Comparison of ENCODE assay signal across 26 mouse cellular contexts in the genomic region with DNA sequence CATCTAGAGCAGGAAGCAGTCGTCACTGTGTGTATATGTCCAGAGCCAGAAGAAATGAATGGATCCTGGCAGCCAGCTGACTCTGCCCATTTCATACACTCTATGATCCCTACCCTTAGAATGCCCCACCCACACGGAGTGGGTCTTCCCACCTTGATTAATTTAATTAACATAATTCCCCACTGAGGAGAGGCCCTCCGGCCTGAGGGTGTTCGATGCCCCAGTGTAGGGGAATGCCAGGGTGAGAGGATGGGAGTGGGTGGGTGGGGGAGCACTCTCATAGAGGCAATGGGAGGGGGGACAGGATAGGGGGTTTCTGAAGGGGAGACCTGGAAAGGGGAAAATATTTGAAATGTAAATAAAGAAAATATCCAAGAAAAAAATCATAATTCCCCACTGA.
DNase-seq lines count a peak whose midpoint lies in the region; ATAC-seq and TF ChIP-seq lines count a peak whose summit lies in the region.
"Had no signal": no experiment of that assay in that cellular context is flagged by ENCODE, and none has a peak within 500 bp of the region (broad histone marks: within the 10 kb centered on the region; RNA-seq: fewer than 3 reads in every experiment).

No protein-coding gene starts in this region.

- H3K27ac ChIP-seq in forebrain, embryonic 11.5 days (ENCODE audit: low read depth, low read length): no peak overlapping the region
- no peak overlapping the region for H3K27ac ChIP-seq in forebrain, postnatal 0 days (ENCODE audit: low read depth, low read length)
- no peak overlapping the region for H3K27ac ChIP-seq in hindbrain, embryonic 11.5 days (ENCODE audit: low read depth, low read length)
- no peak overlapping the region for H3K27ac ChIP-seq in hindbrain, embryonic 14.5 days
- H3K27ac ChIP-seq in intestine, embryonic 14.5 days (ENCODE audit: low read depth): no peak overlapping the region
- no peak overlapping the region for H3K27ac ChIP-seq in intestine, embryonic 16.5 days (ENCODE audit: low read length)
- H3K27ac ChIP-seq in midbrain, postnatal 0 days (ENCODE audit: low read depth, low read length): no peak overlapping the region
- H3K27ac ChIP-seq in midbrain, embryonic 15.5 days: no peak overlapping the region
- H3K27ac ChIP-seq: embryonic facial prominence, embryonic 10.5 days; embryonic facial prominence, embryonic 13.5 days; forebrain, embryonic 15.5 days; heart, adult 2 months; heart, embryonic 10.5 days; hindbrain, embryonic 10.5 days had no signal

- H3K4me3 ChIP-seq in forebrain, embryonic 11.5 days (ENCODE audit: low read depth, low read length): no peak overlapping the region
- no peak overlapping the region for H3K4me3 ChIP-seq in forebrain, postnatal 0 days (ENCODE audit: low read depth, low read length)
- H3K4me3 ChIP-seq in hindbrain, embryonic 11.5 days (ENCODE audit: low read depth, low read length): no peak overlapping the region
- no peak overlapping the region for H3K4me3 ChIP-seq in hindbrain, embryonic 14.5 days (replicated peaks; ENCODE audit: low read length)
- H3K4me3 ChIP-seq in intestine, embryonic 14.5 days (ENCODE audit: low read depth, low read length): no peak overlapping the region
- H3K4me3 ChIP-seq in intestine, embryonic 16.5 days (ENCODE audit: low read length): no peak overlapping the region
- H3K4me3 ChIP-seq in midbrain, postnatal 0 days (ENCODE audit: low read depth, low read length): no peak overlapping the region
- H3K4me3 ChIP-seq in midbrain, embryonic 15.5 days: no peak overlapping the region
- H3K4me3 ChIP-seq: embryonic facial prominence, embryonic 10.5 days; embryonic facial prominence, embryonic 13.5 days; erythroblast, embryonic 14.5 days; forebrain, embryonic 15.5 days; heart, adult 2 months; heart, embryonic 10.5 days; hindbrain, embryonic 10.5 days had no signal

- H3K36me3 ChIP-seq in forebrain, embryonic 11.5 days (ENCODE audit: control insufficient read depth, insufficient read depth, low read length): no peaks in the 10 kb centered on the region
- no peaks in the 10 kb centered on the region for H3K36me3 ChIP-seq in forebrain, postnatal 0 days (ENCODE audit: insufficient read depth)
- no peaks in the 10 kb centered on the region for H3K36me3 ChIP-seq in hindbrain, embryonic 11.5 days (ENCODE audit: control insufficient read depth, insufficient read depth, low read length)
- no peaks in the 10 kb centered on the region for H3K36me3 ChIP-seq in hindbrain, embryonic 14.5 days (replicated peaks; ENCODE audit: control insufficient read depth, insufficient read depth)
- no peaks in the 10 kb centered on the region for H3K36me3 ChIP-seq in intestine, embryonic 14.5 days (ENCODE audit: control insufficient read depth, insufficient read depth, low read length)
- no peaks in the 10 kb centered on the region for H3K36me3 ChIP-seq in intestine, embryonic 16.5 days (ENCODE audit: control insufficient read depth, insufficient read depth, low read length)
- no peaks in the 10 kb centered on the region for H3K36me3 ChIP-seq in midbrain, postnatal 0 days (ENCODE audit: insufficient read depth, low read length)
- H3K36me3 ChIP-seq in midbrain, embryonic 15.5 days (replicated peaks): no peaks in the 10 kb centered on the region
- H3K36me3 ChIP-seq: embryonic facial prominence, embryonic 10.5 days; embryonic facial prominence, embryonic 13.5 days; forebrain, embryonic 15.5 days; heart, embryonic 10.5 days; hindbrain, embryonic 10.5 days had no signal

- no peak for DNase-seq in forebrain, embryonic 11.5 days (ENCODE audit: low spot score)
- no peak for DNase-seq in forebrain, postnatal 0 days
- DNase-seq in hindbrain, embryonic 11.5 days (ENCODE audit: low spot score): no peak
- DNase-seq in hindbrain, embryonic 14.5 days (ENCODE audit: low spot score): no peak
- no peak for DNase-seq in intestine, embryonic 14.5 days (ENCODE audit: low spot score)
- DNase-seq in midbrain, postnatal 0 days (ENCODE audit: low spot score): no peak
- DNase-seq: adrenal gland, adult 8-10 months; adrenal gland, postnatal 25 days; cerebellum, adult 11-12 months; cerebellum, adult 8-10 months; cerebellum, postnatal 10 days; cerebellum, postnatal 36 days; embryo, embryonic 11 days; gastrocnemius, postnatal 10 days; gastrocnemius, postnatal 36 days; heart, adult 2 months had no signal

- ATAC-seq in forebrain, embryonic 11.5 days (replicated peaks; ENCODE audit: low FRiP score): peak; percentile 71; the same call in 1 of the 2 replicates
- ATAC-seq in forebrain, postnatal 0 days: no peak
- ATAC-seq in hindbrain, embryonic 11.5 days (ENCODE audit: low FRiP score): peak; percentile 38
- no peak for ATAC-seq in hindbrain, embryonic 14.5 days (ENCODE audit: low FRiP score)
- ATAC-seq in intestine, embryonic 14.5 days (replicated peaks; ENCODE audit: low FRiP score, low TSS enrichment, low read depth): 0 out of 2 replicates have a peak, but pooled peaks have one; percentile 19
- no peak for ATAC-seq in intestine, embryonic 16.5 days
- 0 out of 2 replicates have a peak, but pooled peaks have one; percentile 13 for ATAC-seq in midbrain, postnatal 0 days (ENCODE audit: low FRiP score)
- ATAC-seq in midbrain, embryonic 15.5 days (replicated peaks): no peak
- ATAC-seq: activated CD4-positive, CD25-positive, alpha-beta regulatory T cell, adult 4 months; forebrain, embryonic 15.5 days; intestine, postnatal 0 days had no signal

- H3K4me2 ChIP-seq in forebrain, embryonic 11.5 days (ENCODE audit: low read depth, low read length, severe bottlenecking): no peak overlapping the region
- no peak overlapping the region for H3K4me2 ChIP-seq in forebrain, postnatal 0 days (ENCODE audit: low read depth)
- no peak overlapping the region for H3K4me2 ChIP-seq in hindbrain, embryonic 11.5 days (replicated peaks; ENCODE audit: low read depth, low read length)
- H3K4me2 ChIP-seq in hindbrain, embryonic 14.5 days (replicated peaks): no peak overlapping the region
- no peak overlapping the region for H3K4me2 ChIP-seq in intestine, embryonic 14.5 days (ENCODE audit: low read length)
- no peak overlapping the region for H3K4me2 ChIP-seq in intestine, embryonic 16.5 days (ENCODE audit: low read depth, low read length)
- H3K4me2 ChIP-seq in midbrain, postnatal 0 days (ENCODE audit: low read depth, low read length, poor library complexity, severe bottlenecking): no peak overlapping the region
- H3K4me2 ChIP-seq in midbrain, embryonic 15.5 days: no peak overlapping the region
- H3K4me2 ChIP-seq: embryonic facial prominence, embryonic 13.5 days; forebrain, embryonic 15.5 days had no signal

- no peaks in the 10 kb centered on the region for H3K9me3 ChIP-seq in forebrain, embryonic 11.5 days (ENCODE audit: control insufficient read depth, low read length)
- H3K9me3 ChIP-seq in forebrain, postnatal 0 days (ENCODE audit: low read length): no peaks in the 10 kb centered on the region
- H3K9me3 ChIP-seq in hindbrain, embryonic 11.5 days (ENCODE audit: control insufficient read depth, low read length): no peaks in the 10 kb centered on the region
- no peaks in the 10 kb centered on the region for H3K9me3 ChIP-seq in hindbrain, embryonic 14.5 days (ENCODE audit: control insufficient read depth, low read length)
- H3K9me3 ChIP-seq in intestine, embryonic 14.5 days (ENCODE audit: control insufficient read depth, low read length): no peaks in the 10 kb centered on the region
- no peaks in the 10 kb centered on the region for H3K9me3 ChIP-seq in intestine, embryonic 16.5 days (ENCODE audit: control insufficient read depth, low read length)
- no peaks in the 10 kb centered on the region for H3K9me3 ChIP-seq in midbrain, postnatal 0 days (ENCODE audit: low read length)
- no peaks in the 10 kb centered on the region for H3K9me3 ChIP-seq in midbrain, embryonic 15.5 days
- H3K9me3 ChIP-seq: embryonic facial prominence, embryonic 10.5 days; embryonic facial prominence, embryonic 13.5 days; forebrain, embryonic 15.5 days; heart, embryonic 10.5 days; hindbrain, embryonic 10.5 days had no signal

- H3K27me3 ChIP-seq in forebrain, embryonic 11.5 days (ENCODE audit: control insufficient read depth, insufficient read depth, low read length): no peaks in the 10 kb centered on the region
- H3K27me3 ChIP-seq in forebrain, postnatal 0 days (ENCODE audit: insufficient read depth, low read length): no peaks in the 10 kb centered on the region
- H3K27me3 ChIP-seq in hindbrain, embryonic 11.5 days (ENCODE audit: control insufficient read depth, insufficient read depth, low read length): no peaks in the 10 kb centered on the region
- H3K27me3 ChIP-seq in hindbrain, embryonic 14.5 days (ENCODE audit: control insufficient read depth, insufficient read depth, low read length): no peaks in the 10 kb centered on the region
- H3K27me3 ChIP-seq in intestine, embryonic 14.5 days (replicated peaks; ENCODE audit: control insufficient read depth, insufficient read depth, low read length): no peaks in the 10 kb centered on the region
- no peaks in the 10 kb centered on the region for H3K27me3 ChIP-seq in intestine, embryonic 16.5 days (replicated peaks; ENCODE audit: control insufficient read depth, insufficient read depth, low read length)
- H3K27me3 ChIP-seq in midbrain, postnatal 0 days (ENCODE audit: insufficient read depth, low read length): no peaks in the 10 kb centered on the region
- no peaks in the 10 kb centered on the region for H3K27me3 ChIP-seq in midbrain, embryonic 15.5 days (replicated peaks)
- H3K27me3 ChIP-seq: embryonic facial prominence, embryonic 13.5 days; forebrain, embryonic 15.5 days had no signal

- TF ChIP-seq CTCF in forebrain, postnatal 0 days (IDR thresholded peaks at IDR 0.05; ENCODE audit: low read depth): no peak
- TF ChIP-seq CTCF in midbrain, postnatal 0 days (IDR thresholded peaks at IDR 0.05): no peak

- WGBS in forebrain, embryonic 11.5 days: 81% methylated on average over 4 of the region's 4 CpGs
- 81% methylated on average over 4 of the region's 4 CpGs for WGBS in forebrain, postnatal 0 days
- WGBS in hindbrain, embryonic 11.5 days: 85% methylated on average over 4 of the region's 4 CpGs
- WGBS in hindbrain, embryonic 14.5 days: 85% methylated on average over 4 of the region's 4 CpGs
- WGBS in intestine, embryonic 14.5 days: 83% methylated on average over 4 of the region's 4 CpGs
- WGBS in intestine, embryonic 16.5 days: 85% methylated on average over 4 of the region's 4 CpGs
- 86% methylated on average over 4 of the region's 4 CpGs for WGBS in midbrain, postnatal 0 days
- WGBS in midbrain, embryonic 15.5 days: 88% methylated on average over 4 of the region's 4 CpGs

- H3K9ac ChIP-seq in forebrain, embryonic 11.5 days (ENCODE audit: low read length): no peak overlapping the region
- no peak overlapping the region for H3K9ac ChIP-seq in forebrain, postnatal 0 days
- H3K9ac ChIP-seq in hindbrain, embryonic 11.5 days (ENCODE audit: low read depth, low read length): no peak overlapping the region
- no peak overlapping the region for H3K9ac ChIP-seq in hindbrain, embryonic 14.5 days
- no peak overlapping the region for H3K9ac ChIP-seq in intestine, embryonic 14.5 days (ENCODE audit: low read length)
- H3K9ac ChIP-seq in intestine, embryonic 16.5 days (ENCODE audit: low read depth, low read length): no peak overlapping the region
- H3K9ac ChIP-seq in midbrain, postnatal 0 days (replicated peaks; ENCODE audit: low read length, poor library complexity, severe bottlenecking): no peak overlapping the region
- no peak overlapping the region for H3K9ac ChIP-seq in midbrain, embryonic 15.5 days
- H3K9ac ChIP-seq: embryonic facial prominence, embryonic 13.5 days; forebrain, embryonic 15.5 days had no signal

- H3K4me1 ChIP-seq in forebrain, embryonic 11.5 days (replicated peaks; ENCODE audit: control insufficient read depth, insufficient read depth, low read length): no peaks in the 10 kb centered on the region
- no peaks in the 10 kb centered on the region for H3K4me1 ChIP-seq in forebrain, postnatal 0 days (ENCODE audit: insufficient read depth)
- H3K4me1 ChIP-seq in hindbrain, embryonic 11.5 days (replicated peaks; ENCODE audit: control insufficient read depth, insufficient read depth, low read length): no peaks in the 10 kb centered on the region
- no peaks in the 10 kb centered on the region for H3K4me1 ChIP-seq in hindbrain, embryonic 14.5 days (replicated peaks; ENCODE audit: control insufficient read depth, insufficient read depth, low read length)
- H3K4me1 ChIP-seq in intestine, embryonic 14.5 days (replicated peaks; ENCODE audit: control insufficient read depth, insufficient read depth, low read length): no peaks in the 10 kb centered on the region
- no peaks in the 10 kb centered on the region for H3K4me1 ChIP-seq in intestine, embryonic 16.5 days (ENCODE audit: control insufficient read depth, insufficient read depth, low read length)
- H3K4me1 ChIP-seq in midbrain, postnatal 0 days (ENCODE audit: insufficient read depth, low read length): no peaks in the 10 kb centered on the region
- H3K4me1 ChIP-seq in midbrain, embryonic 15.5 days: no peaks in the 10 kb centered on the region
- H3K4me1 ChIP-seq: embryonic facial prominence, embryonic 10.5 days; forebrain, embryonic 15.5 days; heart, embryonic 10.5 days; hindbrain, embryonic 10.5 days had no signal

Comparison
In these comparisons a context has a peak if more than half of its experiments do, and no peak if none do; other contexts are left out.
1. ATAC-seq: peak in forebrain, embryonic 11.5 days (single experiment), hindbrain, embryonic 11.5 days (single experiment), intestine, embryonic 14.5 days (single experiment) and midbrain, postnatal 0 days (single experiment); none in forebrain, postnatal 0 days (single experiment), hindbrain, embryonic 14.5 days (single experiment), intestine, embryonic 16.5 days (single experiment) and midbrain, embryonic 15.5 days (single experiment).